Mouse (Mus musculus) cerebellum, adult 11-12 months (tissue): Measurements from ENCODE around the gene Zfp369.
"Not testable (repeated sequence)": the region's sequence is repeated elsewhere in the genome, so short reads cannot be mapped to it uniquely, and the experiment has no call there.

ENCODE experiments used
- DNase-seq: peaks from one replicate; pipeline ENCODE4 v3.0.0; 2022

Gene Zfp369

DNA sequence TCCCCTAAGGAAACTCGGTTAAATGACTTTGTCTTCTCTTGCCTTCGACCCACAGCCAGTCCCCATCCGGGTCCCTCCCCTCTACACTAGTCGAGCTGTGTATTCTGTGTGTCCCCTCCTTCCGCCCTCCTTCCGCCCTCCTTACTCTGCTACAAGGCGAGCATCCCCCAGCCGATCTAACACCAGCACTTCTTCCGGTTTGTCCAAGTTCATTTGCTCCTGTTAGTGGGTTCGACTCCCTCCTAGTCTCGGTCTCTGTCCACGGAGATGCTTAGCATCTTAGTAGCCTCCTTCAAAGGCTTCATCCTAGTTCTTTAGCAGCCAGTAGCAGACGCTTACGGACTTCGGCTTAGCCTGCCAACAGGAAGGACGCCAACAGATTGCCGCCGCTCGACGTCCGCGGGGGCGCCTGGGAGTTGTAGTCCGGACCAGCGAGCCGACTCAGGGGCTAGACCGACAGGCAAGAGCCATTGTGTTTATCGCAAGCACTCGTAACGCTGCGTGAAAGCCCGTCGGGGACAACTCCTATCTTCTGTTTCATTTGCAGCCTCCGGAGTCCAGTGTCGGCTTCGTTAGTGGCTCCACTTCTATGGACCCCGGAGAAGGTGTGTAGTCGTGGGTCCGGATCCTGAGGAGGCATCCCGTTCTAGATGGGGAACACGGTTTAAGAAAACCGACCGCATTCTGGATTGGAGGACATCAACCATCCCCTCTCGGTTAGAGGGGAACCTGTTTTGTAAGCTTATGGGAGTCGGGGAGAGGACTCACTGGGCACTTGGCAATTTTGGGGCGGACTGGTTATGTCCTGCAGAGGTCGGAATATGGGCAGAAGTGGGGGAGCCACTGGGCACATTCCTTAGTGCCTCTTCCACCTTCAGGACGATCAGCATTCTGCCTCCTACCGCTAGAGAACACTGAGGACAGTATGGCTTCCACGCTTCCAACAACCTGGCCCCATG lies at the start of gene Zfp369:
TSS of gene Zfp369 (plus strand) at position 432 of the 959 bp plus-strand sequence.
- peak; percentile 94 for DNase-seq

DNA sequence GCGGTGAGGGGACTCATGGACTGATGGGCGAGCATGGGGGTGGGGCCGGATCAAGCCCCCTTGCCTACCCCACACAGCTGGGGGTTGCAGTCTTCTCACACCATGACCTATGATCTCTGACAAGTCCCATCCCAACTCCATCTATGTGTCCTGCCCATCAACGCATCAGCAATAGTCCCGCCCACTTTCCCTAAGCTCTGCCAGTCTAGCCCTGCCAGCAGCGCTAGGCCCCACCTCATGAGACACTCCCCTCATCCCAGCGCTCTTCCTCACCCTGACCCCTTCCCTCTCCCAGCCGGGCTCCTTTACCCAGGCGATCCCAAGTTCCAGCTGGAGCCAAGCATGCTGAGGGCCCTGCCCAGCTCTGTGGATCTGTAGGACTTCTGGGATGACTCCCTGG lies 41.4 kb upstream of the Zfp369 start:
- peak; percentile 9 for DNase-seq

DNA sequence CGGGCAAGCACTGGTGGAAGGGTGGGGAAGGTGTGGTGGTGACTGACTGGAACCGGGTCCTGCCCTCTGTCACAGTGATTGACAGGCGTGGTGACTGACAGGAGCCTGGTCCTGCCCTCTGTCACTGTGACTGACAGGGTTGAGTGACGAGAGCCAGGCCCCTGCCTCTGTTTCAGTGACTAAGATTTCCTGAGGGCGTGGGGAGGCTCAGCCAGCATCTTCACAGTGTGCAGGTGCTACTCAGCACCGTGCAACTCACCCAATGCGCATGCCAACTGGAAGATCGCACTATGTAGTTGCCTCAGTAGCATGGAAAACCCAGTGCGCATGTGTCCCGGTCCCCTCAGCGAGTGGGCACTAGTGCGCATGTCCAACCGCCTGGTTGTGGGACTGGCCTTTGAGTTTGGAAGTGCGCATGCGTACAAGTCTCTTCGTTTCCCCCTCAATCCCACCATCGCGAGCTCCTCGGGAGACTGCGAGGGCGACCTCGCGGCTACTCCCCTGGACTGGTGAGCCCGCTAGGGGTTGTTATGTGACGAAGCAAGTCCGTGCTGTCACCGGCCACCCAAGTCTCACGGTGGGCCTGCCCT lies 38.0 kb upstream of the Zfp369 start:
- DNase-seq = peak; percentile 98

DNA sequence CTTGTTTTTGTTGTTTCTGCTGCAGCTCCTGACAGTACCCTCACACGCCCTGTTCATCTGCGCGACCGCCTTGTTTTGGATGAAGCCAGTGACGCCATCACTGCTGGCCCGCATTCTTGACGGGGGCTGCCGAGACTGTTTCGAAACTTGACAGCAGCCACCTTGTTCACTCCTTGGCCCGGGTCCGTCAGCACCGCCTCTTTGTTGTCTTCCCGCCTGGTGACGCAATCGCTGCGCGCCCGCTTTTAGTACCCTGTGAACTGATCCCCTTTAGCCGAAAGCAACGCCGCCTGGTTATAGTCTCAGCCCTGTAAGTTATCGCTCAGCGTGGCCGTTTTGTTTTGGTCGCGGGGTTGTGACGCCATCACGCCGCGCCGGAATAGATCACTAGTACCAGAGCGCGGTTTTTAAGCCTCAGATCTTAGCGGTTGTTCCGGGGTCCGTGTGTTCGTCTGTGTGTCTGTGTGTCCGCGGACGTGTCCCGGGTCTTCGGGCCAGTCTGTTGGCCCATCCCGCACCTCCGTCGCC lies 37.5 kb upstream of the Zfp369 start:
- peak; percentile 94 for DNase-seq

DNA sequence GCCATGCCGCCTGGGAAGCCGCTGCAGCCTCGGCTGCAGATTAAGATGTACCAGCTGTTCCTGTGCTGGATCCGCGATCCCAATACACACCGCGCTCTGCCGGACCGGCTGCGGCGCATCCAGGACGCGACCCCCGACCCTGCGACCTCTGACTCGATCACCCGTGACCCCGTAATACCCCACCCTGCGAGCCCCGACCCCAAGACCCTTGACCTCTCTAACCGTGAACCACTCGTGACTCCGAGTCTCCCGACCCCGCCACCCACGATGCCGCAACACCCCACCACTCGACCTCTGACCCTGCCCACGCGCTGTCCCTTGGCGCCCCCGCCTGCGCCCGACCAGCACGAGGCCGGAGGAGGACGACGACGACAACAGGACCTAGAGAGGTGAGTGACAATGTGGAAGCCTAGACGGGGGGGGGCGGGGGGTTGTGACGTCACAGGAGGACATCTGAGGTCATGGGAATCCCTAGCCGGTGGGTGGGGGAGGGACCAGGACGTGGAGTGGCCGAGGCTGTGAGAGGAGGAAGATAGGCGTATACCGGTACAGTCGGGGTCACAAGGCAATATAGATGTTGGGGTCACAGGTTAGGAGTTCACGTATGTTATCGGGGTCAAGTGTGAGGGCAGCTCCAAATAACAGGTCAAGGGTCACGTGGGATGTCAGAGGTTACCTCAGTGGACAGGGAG lies 36.8 kb upstream of the Zfp369 start:
- peak; percentile 78 for DNase-seq

DNA sequence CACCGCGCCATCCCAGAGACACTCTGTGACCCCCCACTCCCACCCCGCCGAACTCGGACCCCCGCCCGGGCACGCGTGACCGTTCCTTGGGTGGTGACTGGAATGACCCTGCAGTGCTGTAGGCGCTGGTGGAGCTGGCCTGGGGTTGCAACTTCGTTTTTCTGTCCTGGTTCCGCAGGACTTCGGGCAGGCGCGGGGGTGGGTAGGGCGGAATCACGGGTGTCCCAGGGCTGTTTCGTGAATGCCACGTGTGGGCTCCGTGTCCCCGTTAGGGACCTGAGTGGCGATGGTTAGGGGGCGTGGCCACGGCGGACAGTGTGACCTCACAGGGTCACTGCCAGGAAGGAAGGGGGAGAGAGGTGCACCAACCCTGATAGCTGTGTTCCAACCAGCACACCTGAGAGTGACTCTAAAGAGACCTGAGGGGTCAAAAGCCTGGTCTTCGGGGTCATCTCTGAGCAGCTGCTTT lies 36.3 kb upstream of the Zfp369 start:
- DNase-seq = peak; percentile 66

DNA sequence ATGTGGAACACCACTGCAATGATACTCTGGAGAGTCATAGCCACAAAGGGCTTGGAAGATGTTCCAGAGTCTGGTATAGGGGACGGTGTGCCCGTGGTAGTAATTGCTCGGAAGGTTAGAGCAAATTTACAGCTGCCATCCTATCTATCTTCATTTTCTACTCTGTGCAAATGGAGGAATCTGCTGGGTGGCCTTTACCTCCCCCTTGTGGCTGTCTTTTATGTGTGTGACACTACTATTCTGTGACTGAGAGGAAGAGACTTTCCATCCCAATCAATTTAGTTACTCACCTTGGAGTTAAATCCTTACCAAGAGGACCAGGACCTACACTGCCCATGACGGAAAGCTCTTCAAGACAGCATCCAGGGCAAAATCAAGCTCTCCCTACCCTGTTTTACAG lies 35.3 kb upstream of the Zfp369 start:
- no peak for DNase-seq

DNA sequence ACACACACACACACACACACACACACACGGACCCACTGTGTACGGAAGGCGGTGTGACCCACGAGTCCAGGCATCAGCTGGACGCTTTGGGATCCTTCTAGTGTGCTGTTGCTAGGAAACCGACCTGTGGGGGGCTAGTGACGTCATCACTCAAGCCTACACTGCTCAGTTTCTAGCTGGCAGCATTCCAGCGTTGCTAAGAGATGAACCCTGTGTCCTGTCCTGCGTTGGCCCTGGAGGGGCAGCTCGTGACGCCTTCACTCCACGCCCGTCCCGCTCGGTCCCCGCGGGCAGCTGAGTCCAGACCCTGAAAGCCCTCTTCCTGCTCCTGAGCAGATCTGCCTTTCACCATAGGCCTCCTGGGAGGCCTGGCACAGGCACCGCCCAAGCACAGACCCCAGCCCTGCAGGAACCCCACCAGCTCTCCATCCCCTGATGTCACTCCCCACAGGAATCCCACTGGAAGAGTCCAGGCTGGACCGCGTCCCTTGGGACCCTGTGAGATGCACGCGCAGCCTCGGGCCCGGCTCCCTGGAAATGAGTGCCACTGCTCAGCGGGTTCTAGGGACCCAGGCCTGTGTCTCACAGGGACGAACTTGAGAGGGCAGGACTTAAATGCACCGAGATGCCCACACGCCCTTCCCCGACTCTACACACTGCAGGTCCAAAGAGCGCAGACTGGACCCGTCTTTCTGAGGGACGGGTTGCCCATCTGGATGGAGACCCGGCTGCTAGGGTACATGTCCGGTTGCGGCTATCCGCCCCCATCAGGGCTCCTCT lies 20.2 kb upstream of the Zfp369 start:
- peak; percentile 64 for DNase-seq

DNA sequence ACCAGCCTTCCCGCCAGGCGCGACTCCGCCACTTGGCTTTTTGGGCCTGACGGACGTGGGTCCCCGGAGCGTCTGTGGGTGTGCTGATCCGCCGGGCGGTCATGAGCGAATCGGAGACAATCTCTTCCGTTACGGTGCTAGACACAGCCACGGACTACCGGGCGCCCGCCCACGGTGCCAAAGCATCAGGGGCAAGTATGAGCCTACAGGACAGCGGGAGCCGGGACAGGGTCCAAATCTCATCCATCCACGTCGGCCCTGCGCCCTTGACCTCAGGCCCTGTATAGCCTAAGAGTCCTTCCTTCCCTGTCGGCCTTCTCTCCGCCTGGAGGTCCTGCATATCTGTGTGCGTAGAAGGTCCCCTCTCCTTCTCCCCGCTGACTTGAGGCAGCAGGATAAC lies 19.4 kb upstream of the Zfp369 start, which contains the start of gene Gm10775:
TSS of gene Gm10775 (plus strand) at position 301 of the 400 bp plus-strand sequence.
- DNase-seq = peak; percentile 8

DNA sequence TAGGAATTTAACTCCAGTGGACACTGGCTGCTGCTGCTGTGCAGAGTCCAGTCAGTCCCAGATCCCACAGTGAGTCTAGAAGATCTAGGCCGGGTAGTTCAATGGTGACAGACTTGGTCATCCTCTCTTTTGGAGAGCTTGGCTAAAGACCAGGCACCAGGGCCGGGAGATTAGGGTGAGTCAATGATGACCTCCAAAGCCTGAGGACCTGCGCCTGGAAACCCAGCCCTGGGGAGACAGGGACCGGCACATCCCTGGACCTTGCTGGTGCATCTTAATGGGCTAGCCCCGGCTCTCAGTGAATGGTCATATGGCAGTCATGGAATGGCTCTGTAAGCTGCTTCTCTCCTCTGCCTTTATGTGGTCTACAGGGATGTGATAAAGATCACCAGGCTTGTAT lies 16.5 kb upstream of the Zfp369 start:
- no peak for DNase-seq

DNA sequence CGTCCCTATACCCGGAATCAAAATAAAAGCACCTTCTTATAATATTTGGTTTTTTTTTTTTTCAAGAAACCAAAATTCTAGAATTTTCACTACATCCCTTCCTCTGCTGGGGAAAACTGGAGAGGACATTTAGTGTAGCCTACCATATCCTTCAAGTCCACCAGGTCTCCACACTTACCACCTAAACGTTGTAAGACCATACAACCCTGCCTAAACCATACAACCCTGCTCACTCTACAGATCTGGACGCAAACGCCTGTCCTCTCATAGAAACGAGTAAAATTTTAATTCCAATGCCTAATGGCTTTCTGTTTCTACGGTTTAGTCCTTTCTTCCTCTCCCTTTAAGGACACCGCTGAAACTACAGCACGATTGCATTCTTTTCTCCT lies 626 bp upstream of the Zfp369 start:
- no peak for DNase-seq

DNA sequence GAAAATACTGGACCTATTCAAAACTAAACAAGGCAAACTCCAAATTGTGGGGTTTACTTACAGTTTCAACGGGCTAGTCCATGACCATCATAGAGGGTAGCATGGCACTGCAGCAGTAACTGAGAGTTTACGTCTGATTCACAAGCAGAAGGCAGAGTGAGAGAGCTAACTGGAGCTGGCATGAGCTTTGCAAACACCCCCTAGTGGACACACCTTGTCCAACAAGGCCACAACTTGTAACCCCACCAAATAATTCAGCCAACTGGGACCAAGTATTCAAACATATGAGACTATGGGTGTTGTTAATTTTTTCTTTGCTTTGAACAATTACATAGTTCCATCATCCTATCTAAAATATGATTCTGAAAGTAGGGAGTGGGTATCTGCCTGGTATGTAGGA lies 8.2 kb downstream of the Zfp369 start:
- DNase-seq = no peak

DNA sequence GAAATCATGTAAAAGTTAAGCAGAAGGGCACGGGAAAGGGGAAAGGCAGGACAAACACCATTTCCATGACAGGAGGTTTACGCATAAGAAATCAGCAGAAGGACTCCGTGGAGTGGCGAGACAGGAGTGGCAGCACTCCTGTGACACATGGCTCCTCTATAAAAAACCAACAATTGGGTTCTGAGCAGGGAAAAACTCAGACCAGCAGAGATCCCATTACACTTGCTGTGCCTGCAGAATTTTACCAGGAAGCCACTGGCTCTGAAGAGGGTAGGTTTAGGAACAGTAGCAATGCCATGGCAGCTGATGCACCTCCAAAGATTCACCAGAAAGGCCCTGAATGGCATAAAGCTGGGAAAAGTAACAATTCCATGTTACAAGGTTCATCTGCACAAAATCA lies 17.7 kb downstream of the Zfp369 start:
- DNase-seq = no peak

DNA sequence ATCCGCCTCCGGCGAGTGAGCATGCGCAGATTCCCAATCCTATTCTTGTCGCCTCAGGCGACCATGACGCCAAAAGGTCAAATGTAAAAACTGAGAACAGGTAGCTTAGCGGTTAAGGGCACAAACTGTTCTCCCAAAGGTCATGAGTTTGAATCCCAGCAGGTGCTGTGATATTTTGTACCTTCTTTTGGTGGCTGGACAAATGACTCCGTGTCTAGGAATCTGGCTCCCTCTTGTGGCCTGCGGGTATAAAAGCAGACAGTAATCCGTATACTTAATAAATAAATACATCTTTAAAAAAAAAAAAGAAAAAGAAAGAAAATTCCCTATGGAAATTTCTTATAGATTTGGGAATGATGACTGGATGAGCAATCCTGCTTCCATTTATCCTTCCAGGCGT lies 32.2 kb downstream of the Zfp369 start:
- DNase-seq = peak; percentile 8

DNA sequence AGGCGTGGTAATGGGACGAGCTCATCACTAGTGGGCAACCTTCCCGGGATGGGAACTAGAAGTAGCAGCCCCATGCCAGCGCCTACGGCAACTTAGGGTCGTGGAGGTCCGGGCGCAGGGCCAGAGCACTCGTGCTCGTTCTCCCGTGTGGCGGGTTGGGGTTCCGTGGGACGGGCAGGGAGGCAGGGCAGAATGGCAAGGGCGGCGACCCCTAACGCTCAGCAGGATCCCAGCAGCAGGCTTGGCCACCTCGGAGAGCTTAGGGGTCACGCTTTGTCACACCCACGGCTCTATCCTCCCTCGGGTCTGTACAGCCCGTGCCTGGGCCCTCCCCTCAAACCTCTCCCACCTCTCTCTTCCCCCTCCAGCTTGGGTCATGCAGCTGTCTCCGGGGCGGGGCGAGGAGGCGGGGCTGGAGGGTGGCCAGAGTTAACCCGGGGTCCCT lies 32.7 kb downstream of the Zfp369 start:
- DNase-seq = no peak

DNA sequence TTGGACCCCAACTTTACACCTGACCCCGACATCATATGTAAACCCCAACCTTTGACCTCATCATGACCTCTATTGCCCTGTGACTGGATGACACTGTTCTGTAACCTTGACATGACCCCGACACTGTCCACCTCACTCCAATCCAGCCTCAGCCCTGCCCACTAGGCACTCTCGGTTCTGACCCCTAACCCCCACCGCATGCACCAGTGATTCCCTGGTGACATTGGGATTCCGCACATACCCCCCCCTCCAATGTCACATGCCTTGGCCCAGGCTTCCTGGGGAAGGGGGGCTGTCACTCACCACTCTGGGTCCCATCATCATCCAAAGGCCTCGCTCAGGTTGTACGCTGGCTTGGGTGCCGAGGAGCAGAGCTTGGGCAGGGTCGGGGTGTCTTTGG lies 33.2 kb downstream of the Zfp369 start:
- DNase-seq = no peak

DNA sequence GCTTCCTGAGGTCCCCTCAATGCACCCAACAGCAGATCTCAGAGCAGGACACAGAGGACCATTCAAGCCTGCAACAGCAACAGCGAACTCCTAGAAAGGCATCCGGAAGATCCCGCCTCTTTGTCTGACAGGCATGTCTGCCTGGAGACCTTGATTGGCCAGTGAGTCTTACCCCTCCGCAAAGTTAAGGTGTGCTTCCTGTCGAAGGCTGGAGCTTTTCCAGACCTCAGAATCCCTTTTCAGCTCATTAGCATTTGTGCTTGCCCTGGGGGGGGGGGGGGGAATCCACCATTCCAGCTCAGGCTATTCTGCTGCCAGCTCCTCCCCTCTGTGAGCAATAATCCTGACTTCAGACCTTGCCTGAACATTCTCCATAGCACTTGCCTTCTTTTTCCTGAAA lies 69.9 kb downstream of the Zfp369 start:
- DNase-seq = not testable (repeated sequence)

DNA sequence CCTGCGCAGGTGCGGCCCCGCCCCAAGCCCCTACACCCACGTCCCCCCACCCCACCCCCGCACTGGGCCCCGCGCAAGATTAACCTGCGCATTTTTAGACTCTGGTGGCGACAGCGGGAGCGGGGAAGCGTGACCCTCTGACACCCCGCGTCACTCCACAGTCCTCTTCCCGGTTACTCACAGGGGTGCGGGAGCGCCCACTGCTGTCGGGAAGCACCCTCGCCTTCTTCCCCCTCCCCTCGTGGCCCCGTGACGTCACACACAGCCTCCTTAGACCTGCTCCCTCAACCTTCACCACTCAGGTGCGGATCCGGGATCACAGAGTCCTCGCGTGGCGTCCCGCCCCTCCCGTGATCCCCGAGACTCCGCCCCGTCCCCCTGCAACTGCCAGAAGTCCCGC lies 73.2 kb downstream of the Zfp369 start:
- DNase-seq = not testable (repeated sequence)
